Mouse (Mus musculus) megakaryocyte, embryonic 14.5 days (primary cell): ENCODE measurements around the gene Kcnc3. TPM values are rescaled to one million over a fixed set of nuclear protein-coding genes. Genes with fewer than 3 reads are reported as not detected.

Experiments used
- H3K27me3 ChIP-seq: replicated peaks from 2 replicates; pipeline ENCODE3; 2012; ENCODE audit warnings: inconsistent platforms
- H3K36me3 ChIP-seq: replicated peaks from 2 replicates; pipeline ENCODE3; 2012; ENCODE audit warnings: low read length, inconsistent platforms, mixed read lengths
- H3K4me1 ChIP-seq: 2 replicates; pipeline ENCODE4 v1.6.1; 2012; ENCODE audit warnings: inconsistent platforms
- H3K4me3 ChIP-seq: replicated peaks from 2 replicates; pipeline ENCODE3; 2012; ENCODE audit warnings: moderate library complexity, mild to moderate bottlenecking, inconsistent platforms
- H3K9me3 ChIP-seq: 2 replicates; pipeline ENCODE4 v1.6.1; 2012; ENCODE audit warnings: inconsistent platforms
- FLI1 ChIP-seq: IDR thresholded peaks from 2 replicates; pipeline ENCODE4 v1.6.1; 2012; ENCODE audit warnings: low read length, inconsistent platforms, mixed read lengths
- GATA1 ChIP-seq: IDR thresholded peaks from 3 replicates; pipeline ENCODE4 v1.6.1; 2012; ENCODE audit warnings: mixed read lengths, low read length, inconsistent platforms, borderline replicate concordance
- polyA plus RNA-seq: library from polyadenylated mRNA; stranded (reverse); fragments of >175 nt; gene quantifications from 2 replicates; pipeline ENCODE4 v1.2.3, GENCODE M21; 2012; ENCODE audit warnings: low replicate concordance; ENCODE audit not compliant: insufficient read depth

Gene Kcnc3
- polyA plus RNA-seq, 1 experiment, result 1.8 TPM

DNA sequence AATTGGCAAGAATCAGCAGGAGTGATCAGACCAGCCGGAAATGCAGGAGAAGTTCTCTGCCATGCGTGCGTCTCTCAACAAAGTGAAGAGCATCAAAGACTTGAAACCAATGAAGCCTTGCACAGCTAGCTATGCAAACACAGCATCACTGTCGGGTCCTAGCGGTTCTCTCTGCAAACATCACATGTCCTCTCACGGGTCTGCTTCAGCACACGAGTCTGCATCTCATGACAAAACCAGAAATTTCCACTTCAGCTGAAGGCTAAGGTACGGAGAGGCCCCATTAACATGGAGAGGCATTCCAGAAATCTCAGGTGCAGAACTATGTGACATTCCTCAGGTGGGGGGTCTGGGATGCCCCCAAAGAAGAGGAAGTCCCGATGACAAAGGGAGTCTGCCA lies 21.7 kb upstream of the Kcnc3 start:
- no peak overlapping the region for H3K4me3 ChIP-seq
- peaks cover 24% of the 10 kb centered on the region for H3K4me1 ChIP-seq
- H3K27me3 ChIP-seq, result peaks cover 26% of the 10 kb centered on the region
- no peak for TF ChIP-seq FLI1
- TF ChIP-seq GATA1, result no peak
- no peaks in the 10 kb centered on the region for H3K36me3 ChIP-seq
- H3K9me3 ChIP-seq, result no peaks in the 10 kb centered on the region; the same call in 1 of the 2 replicates

DNA sequence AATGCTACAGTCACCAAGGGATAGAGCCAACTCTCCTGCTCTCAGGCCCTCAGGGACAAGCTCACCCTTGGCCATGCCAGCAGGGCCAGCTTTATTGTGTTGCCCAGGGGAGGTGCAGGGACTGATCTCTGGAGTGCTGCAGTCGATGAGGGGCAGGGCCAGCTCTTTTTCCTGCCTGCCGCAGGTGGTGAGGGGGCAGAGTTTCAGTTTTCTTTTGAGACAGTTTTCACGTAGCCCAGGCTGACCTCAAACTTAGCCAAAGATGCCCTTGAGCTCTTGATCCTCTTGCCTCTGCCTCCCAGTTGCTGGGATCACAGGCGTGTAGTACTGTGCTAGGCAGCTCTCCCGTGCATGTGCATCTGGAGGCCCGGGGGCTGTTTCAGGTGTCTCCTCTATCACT lies 19.5 kb upstream of the Kcnc3 start:
- Histone ChIP-seq H3K36me3 (no peaks in the 10 kb centered on the region), H3K9me3 (no peaks in the 10 kb centered on the region; the same call in 1 of the 2 replicates), H3K4me3 (no peak overlapping the region), H3K27me3 (peaks cover 19% of the 10 kb centered on the region), H3K4me1 (peaks cover 24% of the 10 kb centered on the region)
- TF ChIP-seq GATA1, result no peak
- no peak for TF ChIP-seq FLI1

DNA sequence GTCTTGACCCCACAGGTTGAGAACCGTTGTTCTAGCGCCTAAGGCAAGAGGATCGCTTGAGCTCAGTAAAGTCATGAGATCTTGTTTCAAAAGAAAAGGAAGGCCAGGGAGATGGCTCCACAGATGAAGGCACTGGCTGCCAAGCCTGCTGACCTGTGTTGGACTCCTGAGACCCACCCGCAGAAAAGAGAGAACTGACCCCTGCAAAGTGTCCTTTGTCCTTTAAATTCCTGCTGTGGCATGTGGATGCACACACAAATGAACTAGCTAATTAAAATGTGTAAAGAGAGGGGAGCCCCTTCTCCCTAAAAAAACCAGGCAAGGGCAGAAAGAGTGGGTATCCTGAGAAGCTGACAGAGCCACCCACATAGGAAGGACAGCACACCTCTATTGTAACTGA lies 18.7 kb upstream of the Kcnc3 start:
- peaks cover 23% of the 10 kb centered on the region for H3K27me3 ChIP-seq

DNA sequence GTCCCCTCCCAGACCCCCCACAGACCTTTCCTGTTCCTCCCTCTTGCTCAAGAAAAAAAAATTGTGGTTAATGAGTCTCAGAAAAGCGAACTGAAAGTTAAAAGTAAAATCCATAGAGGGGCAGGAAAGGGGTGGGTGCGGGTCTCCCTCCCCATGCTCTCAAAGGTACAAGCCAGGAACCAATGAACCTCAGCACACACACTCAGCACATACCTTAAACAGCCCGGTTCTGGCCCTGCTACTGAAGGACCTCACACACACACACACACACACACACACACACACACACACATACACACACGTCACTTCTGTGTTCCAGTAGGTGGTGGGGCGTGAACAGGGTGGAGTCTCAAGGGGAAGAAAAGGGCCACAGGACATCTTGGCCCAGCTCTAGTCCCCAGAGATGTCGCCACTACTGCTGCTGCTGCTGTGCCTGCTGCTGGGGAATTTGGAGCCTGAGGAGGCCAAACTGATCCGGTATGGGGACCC lies 18.2 kb upstream of the Kcnc3 start, which contains the start of gene Napsa:
Napsa (plus strand) TSS at position 168 of the 489 bp plus-strand sequence.
- TF ChIP-seq FLI1 (no peak), GATA1 (no peak)
- Histone ChIP-seq H3K4me1 (peaks cover 24% of the 10 kb centered on the region), H3K9me3 (no peaks in the 10 kb centered on the region; the same call in 1 of the 2 replicates), H3K36me3 (no peaks in the 10 kb centered on the region), H3K4me3 (peak within 1 kb of the TSS; percentile 86), H3K27me3 (peaks cover 24% of the 10 kb centered on the region)

More for the DNA sequence above, 18.7 kb upstream of the Kcnc3 start:
- Histone ChIP-seq H3K9me3 (no peaks in the 10 kb centered on the region; the same call in 1 of the 2 replicates), H3K4me3 (peak overlapping the region; percentile 86), H3K4me1 (peaks cover 24% of the 10 kb centered on the region), H3K36me3 (no peaks in the 10 kb centered on the region)
- TF ChIP-seq FLI1, result no peak
- no peak for TF ChIP-seq GATA1

DNA sequence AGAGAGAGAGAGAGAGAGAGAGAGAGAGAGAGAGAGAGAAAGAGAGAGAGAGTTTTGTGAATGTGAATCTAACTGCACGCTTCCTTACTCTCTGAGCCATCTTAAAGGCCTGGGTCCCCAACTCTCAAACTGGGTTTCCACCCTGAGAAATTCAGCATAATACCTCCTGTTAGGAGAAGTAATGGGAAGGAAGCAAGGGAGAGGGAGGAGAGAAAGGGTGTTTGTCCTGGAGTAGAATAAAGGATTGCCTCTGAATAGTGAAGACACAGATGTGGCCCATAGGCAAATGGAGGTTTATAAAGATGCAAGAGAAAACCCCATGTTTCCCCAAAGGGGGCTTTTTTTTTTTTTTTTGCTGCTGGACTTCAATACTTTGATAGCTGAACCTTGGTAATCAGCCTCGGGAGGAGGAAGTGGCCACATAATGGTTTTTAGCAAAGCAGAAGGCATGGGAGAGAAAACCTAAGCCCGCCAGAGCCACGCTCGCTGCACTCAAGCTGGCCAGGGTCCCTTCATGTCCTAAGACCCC lies 17.4 kb upstream of the Kcnc3 start:
- H3K27me3 ChIP-seq, result peaks cover 26% of the 10 kb centered on the region
- H3K4me1 ChIP-seq, result peaks cover 24% of the 10 kb centered on the region
- peak overlapping the region; percentile 28 for H3K4me3 ChIP-seq
- H3K9me3 ChIP-seq, result no peaks in the 10 kb centered on the region; the same call in 1 of the 2 replicates
- no peaks in the 10 kb centered on the region for H3K36me3 ChIP-seq
- TF ChIP-seq FLI1 (no peak), GATA1 (no peak)

DNA sequence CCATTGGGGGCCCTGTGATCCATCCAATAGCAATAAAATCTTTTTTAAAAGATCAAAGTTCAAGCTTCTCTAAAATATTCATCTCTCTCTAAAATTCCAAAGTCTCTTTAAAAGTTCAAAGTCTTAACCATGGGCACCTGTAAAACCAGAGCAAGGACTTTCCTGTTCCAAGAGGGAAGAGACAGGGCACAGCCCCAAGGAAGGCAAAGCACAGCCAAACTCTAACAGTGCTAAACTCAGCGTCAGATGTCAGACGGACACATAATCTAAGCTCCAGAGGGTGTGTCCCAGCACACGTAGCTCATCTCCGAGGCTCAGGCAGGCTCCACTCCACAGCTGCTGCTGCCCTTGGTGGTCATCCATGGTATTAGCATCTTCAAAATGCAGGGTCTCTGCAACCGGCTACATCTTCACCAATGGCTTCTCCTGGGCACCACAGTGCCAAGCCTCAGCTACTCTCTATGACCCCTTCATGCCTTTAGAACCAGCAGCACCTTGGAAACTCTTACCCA lies 14.1 kb upstream of the Kcnc3 start:
- Histone ChIP-seq H3K36me3 (no peaks in the 10 kb centered on the region), H3K27me3 (peaks cover 15% of the 10 kb centered on the region), H3K4me3 (no peak overlapping the region), H3K4me1 (peaks cover 13% of the 10 kb centered on the region), H3K9me3 (peaks cover 4% of the 10 kb centered on the region; the same call in 1 of the 2 replicates)
- TF ChIP-seq GATA1 (no peak), FLI1 (no peak)

DNA sequence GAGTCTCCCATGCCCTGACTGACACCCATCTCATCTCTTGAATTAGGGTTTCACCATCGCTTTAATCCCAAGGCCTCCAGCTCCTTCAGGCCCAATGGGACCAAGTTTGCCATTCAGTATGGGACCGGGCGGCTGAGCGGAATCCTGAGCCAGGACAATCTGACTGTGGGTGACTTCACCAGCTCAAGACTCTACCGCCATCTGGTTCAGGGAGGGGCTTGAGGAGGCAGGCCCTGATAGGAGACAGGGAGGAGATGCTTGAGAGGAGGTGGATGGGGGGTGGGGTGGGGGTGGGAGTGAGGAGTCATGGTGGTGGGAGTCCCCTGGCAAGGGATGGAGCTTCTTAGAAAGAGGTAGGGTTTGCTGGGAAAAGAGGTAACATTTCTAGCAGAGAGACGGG lies 8.8 kb upstream of the Kcnc3 start:
- peaks cover 28% of the 10 kb centered on the region for H3K9me3 ChIP-seq
- H3K4me1 ChIP-seq, result peaks cover 22% of the 10 kb centered on the region
- peaks cover 42% of the 10 kb centered on the region for H3K27me3 ChIP-seq
- no peak overlapping the region for H3K4me3 ChIP-seq
- H3K36me3 ChIP-seq, result peaks cover 6% of the 10 kb centered on the region
- TF ChIP-seq GATA1, result no peak
- no peak for TF ChIP-seq FLI1

DNA sequence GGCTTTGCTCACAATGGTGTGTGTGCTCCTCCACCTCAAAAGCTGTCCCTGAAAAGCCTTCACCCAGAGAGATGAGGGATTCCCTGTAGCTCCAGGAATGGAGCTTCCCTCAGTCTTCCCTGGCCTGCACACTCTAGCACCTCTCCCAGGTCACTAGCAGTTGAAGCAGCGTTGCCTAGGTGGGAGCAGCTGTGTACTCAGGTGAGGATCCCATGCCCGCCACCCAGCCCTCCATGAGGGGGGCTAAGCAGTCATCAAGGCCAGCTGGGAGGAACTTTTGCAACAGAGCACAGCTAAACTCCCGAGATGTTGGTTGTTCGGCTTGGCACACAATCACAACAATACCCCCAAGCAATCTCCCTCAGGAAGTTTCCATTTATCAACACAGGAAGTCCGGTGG lies 7.8 kb upstream of the Kcnc3 start:
- peaks cover 28% of the 10 kb centered on the region for H3K9me3 ChIP-seq
- no peak overlapping the region for H3K4me3 ChIP-seq
- TF ChIP-seq FLI1 (no peak), GATA1 (no peak)
- peaks cover 6% of the 10 kb centered on the region for H3K36me3 ChIP-seq
- H3K4me1 ChIP-seq, result peaks cover 32% of the 10 kb centered on the region
- H3K27me3 ChIP-seq, result peaks cover 49% of the 10 kb centered on the region

DNA sequence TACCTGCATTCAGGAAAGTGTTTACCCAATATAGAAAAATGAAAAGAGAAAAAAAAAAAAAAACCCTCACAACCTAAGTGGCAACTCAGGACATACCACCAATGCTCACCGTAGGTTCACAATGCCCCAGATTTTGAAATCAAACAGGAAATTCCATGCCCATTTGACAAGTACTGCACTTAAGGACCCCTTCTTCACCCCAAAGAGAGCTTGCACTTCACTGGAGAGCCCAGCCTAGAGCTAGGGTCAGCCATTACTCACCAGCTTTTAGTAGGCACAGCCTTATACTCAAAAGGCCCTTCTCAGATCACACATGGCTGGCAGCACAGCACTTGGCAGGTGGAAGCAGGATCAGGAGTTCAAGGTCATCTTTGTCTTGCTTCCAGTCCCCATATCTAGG lies 7.3 kb upstream of the Kcnc3 start:
- Histone ChIP-seq H3K9me3 (peaks cover 28% of the 10 kb centered on the region), H3K27me3 (peaks cover 54% of the 10 kb centered on the region), H3K4me1 (peaks cover 36% of the 10 kb centered on the region), H3K4me3 (no peak overlapping the region), H3K36me3 (peaks cover 6% of the 10 kb centered on the region)
- TF ChIP-seq FLI1 (no peak), GATA1 (no peak)

DNA sequence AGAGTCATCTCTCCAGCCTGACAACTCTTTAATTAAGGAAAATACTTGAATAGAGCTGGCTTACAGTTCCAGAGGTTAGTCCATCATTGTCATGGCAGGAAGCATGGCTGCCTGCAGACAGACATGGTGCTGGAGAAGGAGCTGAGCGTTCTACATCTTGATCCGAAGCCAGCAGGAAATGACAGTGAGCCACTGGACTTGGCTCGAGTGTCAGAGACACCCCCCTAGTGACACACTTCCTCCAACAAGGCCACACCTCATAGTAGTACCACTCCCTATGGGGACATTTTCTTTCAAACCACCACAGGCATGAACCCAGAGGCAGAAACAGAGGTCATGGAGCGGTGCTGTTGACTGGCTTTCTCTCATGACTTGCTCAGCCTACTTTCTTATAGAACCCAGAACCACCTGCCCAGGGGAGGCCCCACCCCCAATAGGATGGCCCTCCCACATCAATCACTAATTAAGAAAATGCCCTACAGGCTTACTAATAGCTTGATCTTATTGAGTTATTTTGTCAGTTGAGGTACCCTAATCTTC lies 6.1 kb upstream of the Kcnc3 start:
- H3K27me3 ChIP-seq, result peaks cover 66% of the 10 kb centered on the region
- peaks cover 6% of the 10 kb centered on the region for H3K36me3 ChIP-seq
- H3K9me3 ChIP-seq, result peaks cover 25% of the 10 kb centered on the region

More for the DNA sequence above, 6.1 kb upstream of the Kcnc3 start:
- no peak overlapping the region for H3K4me3 ChIP-seq
- TF ChIP-seq GATA1, result no peak
- TF ChIP-seq FLI1, result no peak
- H3K4me1 ChIP-seq, result peaks cover 48% of the 10 kb centered on the region
